Mouse (Mus musculus): ENCODE measurements around the gene Cdk4. TPM values are rescaled to one million over a fixed set of nuclear protein-coding genes. Genes with fewer than 3 reads are reported as not detected.
A peak's percentile ranks its signal among the peaks of the same experiment; 100 is the strongest.

The Cdk4 gene
- 10 to 100 TPM; 84.9 to 86.2 TPM for total RNA-seq (2021)

DNA sequence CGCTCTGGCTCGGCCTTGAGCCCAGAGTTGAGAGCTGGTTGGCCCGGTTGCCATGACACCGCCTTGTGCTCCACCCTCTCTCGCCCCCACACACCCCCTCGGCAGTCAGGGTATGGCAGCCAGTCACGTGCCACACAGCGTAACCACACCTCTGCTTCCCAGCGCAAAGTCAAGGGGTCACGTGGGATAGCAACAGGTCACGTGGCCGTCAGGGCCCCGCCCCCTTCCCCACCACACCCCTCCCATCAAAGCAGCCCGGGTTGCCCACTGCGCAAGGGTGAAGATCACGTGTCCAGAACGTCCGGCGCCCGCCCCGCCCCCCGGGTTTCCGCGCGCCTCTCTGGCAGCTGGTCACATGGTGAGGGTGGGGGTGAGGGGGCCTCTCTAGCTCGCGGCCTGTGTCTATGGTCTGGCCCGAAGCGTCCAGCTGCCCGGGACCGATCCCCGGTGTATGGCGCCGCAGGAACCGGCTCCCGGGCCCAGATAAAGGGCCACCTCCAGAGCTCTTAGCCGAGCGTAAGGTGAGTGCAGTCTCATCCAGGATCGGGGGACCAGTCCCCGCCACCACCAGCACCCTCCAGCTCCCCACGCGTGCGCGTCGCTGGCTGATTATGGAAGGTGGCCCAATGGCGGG is at the start of gene Cdk4:
Gene Cdk4 (plus strand): TSS at position 296 of the 634 bp plus-strand sequence.
- intact Hi-C loops (cut with DNase I): no loop called here
- peak; percentile 99 for DNase-seq (ENCODE audit: low spot score in 2 of 2)

DNA sequence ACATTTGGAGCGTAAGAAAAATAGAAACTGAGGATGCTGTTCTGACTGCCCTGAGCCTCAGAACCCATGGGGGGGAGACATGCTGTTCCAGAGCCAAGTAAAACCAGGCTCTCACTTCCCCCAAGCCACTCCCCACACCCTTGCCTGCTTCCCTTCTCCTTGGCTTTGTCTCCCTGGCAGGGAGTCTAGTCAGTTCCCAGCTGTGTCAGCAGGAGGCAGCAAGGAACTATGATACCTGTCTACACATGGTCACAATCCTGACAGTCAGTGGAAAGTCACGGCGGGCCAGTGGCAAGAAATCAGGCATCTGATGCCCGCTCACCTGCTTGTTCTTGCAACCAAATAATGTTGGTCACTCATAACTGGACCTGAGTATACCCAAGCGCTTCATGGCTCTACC is 46.8 kb upstream of the Cdk4 start:
- intact Hi-C loops (cut with DNase I): no loop called here

DNA sequence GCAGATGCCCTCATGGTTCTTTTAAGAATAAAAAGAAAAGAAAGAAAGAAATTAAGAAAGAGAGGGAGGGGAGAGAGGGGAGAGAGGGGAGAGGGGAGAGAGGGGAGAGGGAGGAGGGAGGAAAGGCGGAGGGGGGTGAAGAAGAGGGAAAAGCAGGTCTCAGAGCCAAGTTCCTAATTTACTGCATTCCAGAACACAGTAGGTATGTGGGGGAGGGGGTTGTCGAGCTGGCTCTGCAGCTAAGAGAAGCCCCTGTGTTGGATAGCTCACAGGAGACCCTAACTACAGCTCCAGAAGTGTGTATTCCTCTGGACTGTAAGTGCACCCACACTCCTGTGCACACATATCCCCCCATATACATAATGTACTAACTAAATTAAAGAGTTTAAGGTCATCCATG is 46.3 kb upstream of the Cdk4 start:
- intact Hi-C loops (cut with DNase I): no loop called here
- DNase-seq (ENCODE audit: low spot score in 2 of 2): no peak

More for the DNA sequence above, 46.8 kb upstream of the Cdk4 start:
- DNase-seq (ENCODE audit: low spot score in 2 of 2): no peak

DNA sequence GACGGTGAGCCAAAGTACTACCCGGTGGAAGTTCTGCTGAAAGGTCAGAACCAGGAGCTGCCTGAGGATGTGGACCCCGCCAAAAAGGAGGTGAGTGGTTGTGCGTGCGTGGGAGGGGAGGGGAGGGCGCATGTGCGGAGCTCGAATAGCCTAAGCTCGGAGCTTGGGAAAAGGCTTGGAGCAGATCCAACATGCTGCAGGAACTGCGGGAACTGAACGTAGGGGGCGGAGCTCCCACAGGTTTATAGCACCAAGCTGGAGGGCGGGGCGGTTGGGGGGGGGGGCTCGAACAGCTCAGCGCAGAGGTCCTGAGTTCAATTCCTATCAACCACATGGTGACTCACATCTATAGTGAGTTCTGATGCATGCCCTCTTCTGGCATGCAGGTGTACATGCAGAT is 44.9 kb upstream of the Cdk4 start:
- intact Hi-C loops (cut with DNase I): no loop called here
- no peak for DNase-seq (ENCODE audit: low spot score in 2 of 2)

- intact Hi-C loops (cut with DNase I): loop anchor here (1.0 to 5.0 kb wide), 2 partner anchors 38 to 111 kb away; no protein-coding TSS in a partner anchor
- DNase-seq (ENCODE audit: low spot score in 2 of 2): peak; percentile 89 to 93
Observed at GRCm38 (mm10) chr10:127030336-127031296, 32.7 kb upstream of the Cdk4 start, which contains the start of gene Tsfm. Gene Tsfm, minus strand, starts transcription at chr10:127030840.

DNA sequence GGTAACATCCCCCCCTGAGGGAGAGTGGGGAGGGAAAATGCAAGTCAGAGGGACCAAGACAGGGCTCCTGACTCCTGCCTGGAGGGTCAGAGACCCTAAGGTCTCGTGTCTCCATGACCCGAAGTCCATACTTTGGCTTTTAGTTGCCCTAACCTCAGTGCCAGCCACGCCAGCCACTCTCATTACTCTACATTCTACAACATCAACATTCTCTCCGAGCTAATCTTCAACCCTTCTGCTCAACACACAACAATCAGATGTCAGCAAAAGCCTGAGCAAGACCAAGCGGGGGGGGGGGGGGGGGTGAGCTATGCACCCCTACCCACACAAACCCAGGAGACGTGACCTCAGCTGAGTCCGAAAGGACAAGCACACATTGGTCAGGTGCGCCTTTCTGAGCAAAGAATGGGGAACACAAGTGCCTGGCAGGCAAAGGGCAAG is 30.0 kb upstream of the Cdk4 start:
- intact Hi-C loops (cut with DNase I): loop anchor here (5.0 kb wide), 1 partner anchor 41 kb away; no protein-coding TSS in a partner anchor

GRCm38 (mm10) chr10:127036273-127036672 is 27.1 kb upstream of the Cdk4 start:
- no peak for DNase-seq (ENCODE audit: low spot score in 2 of 2)
- intact Hi-C loops (cut with DNase I): no loop called here

More for the DNA sequence above, 30.0 kb upstream of the Cdk4 start:
- no peak for DNase-seq (ENCODE audit: low spot score in 2 of 2)

DNA sequence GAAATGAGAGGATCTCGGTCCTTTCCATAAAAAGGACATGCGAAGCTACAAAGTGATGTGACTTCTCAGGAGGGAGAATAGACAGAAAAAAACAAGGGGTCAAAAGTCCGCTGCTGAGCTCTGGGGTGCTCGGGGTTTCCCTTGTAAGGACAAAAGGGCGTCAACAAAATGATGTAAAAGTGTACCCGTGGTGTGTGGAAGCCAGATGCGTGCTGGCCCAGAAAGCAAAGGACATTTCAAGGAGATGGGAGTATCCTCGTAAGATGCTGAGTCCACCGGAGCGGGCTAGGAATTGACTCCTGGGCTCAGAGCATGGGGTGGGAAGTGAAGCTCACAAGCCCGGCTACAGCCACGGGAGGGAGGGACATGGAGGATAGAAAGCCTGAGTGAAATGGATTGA is 25.7 kb upstream of the Cdk4 start:
- intact Hi-C loops (cut with DNase I): no loop called here
- no peak for DNase-seq (ENCODE audit: low spot score in 2 of 2)

GRCm38 (mm10) chr10:127040569-127041214 is 22.6 kb upstream of the Cdk4 start:
- peak; percentile 37 to 66 for DNase-seq (ENCODE audit: low spot score in 2 of 2)
- intact Hi-C loops (cut with DNase I): no loop called here

DNA sequence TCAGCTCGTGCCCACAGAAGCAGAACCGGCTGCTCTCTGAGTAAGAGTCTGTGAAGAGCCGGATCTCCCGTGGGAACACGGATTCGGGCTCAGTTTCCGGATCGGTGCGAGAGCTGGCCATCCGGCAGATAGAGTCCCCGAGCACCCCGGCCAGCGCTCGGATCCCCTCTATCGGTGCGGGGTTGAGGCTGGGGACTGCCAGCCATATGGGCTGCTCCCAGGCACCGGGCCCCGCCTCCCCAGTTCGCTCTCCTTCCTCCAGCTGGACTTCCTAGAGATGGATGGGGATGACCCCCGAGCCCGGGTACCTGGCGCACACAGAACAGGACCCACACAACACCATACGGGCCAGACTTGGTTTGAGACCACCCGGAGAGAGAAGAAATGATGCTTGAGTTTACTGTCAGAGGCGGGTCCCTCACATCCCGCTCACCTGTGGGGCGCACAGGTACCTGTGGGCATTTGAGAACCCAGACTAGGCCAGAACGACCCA is 22.0 kb upstream of the Cdk4 start, which contains the start of the genes Mettl1 and Eef1akmt3:
Gene Mettl1 (plus strand): TSS at position 141 of the 493 bp plus-strand sequence.
Gene Eef1akmt3 (minus strand): TSS at position 240 of the 493 bp plus-strand sequence.
- intact Hi-C loops (cut with DNase I): no loop called here
- peak; percentile 33 to 41 for DNase-seq (ENCODE audit: low spot score in 2 of 2)

- intact Hi-C loops (cut with DNase I): no loop called here
- peak; percentile 91 to 93 for DNase-seq (ENCODE audit: low spot score in 2 of 2)
Observed at GRCm38 (mm10) chr10:127041774-127042338, 21.5 kb upstream of the Cdk4 start.

GRCm38 (mm10) chr10:127042468-127043115 is 20.7 kb upstream of the Cdk4 start:
- intact Hi-C loops (cut with DNase I): no loop called here
- no peak for DNase-seq (ENCODE audit: low spot score in 2 of 2)

DNA sequence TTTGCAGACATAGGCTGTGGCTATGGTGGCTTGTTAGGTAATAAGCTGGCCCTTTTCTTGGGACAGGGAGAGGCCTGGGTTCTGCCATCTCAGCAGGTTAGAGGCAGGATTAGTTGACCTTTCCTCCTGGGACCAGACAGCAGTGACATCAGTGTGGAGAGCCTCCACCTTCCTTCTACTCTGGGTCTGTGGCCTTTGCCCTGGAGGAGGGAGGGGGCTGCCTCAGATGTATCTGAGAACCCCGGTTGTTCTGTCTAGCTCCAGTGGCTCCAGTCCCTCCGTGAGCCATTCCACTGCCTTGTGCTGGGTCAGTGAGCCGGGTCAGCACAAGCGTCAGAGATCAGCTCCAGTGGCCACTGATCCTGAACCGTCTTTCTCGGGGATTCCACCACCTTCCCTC is 20.1 kb upstream of the Cdk4 start:
- intact Hi-C loops (cut with DNase I): no loop called here
- DNase-seq (ENCODE audit: low spot score in 2 of 2): no peak

GRCm38 (mm10) chr10:127047954-127048353 is 15.4 kb upstream of the Cdk4 start, which contains the start of gene Cyp27b1:
Gene Cyp27b1, plus strand, starts transcription at chr10:127048250.
- no peak for DNase-seq (ENCODE audit: low spot score in 2 of 2)
- intact Hi-C loops (cut with DNase I): no loop called here

DNA sequence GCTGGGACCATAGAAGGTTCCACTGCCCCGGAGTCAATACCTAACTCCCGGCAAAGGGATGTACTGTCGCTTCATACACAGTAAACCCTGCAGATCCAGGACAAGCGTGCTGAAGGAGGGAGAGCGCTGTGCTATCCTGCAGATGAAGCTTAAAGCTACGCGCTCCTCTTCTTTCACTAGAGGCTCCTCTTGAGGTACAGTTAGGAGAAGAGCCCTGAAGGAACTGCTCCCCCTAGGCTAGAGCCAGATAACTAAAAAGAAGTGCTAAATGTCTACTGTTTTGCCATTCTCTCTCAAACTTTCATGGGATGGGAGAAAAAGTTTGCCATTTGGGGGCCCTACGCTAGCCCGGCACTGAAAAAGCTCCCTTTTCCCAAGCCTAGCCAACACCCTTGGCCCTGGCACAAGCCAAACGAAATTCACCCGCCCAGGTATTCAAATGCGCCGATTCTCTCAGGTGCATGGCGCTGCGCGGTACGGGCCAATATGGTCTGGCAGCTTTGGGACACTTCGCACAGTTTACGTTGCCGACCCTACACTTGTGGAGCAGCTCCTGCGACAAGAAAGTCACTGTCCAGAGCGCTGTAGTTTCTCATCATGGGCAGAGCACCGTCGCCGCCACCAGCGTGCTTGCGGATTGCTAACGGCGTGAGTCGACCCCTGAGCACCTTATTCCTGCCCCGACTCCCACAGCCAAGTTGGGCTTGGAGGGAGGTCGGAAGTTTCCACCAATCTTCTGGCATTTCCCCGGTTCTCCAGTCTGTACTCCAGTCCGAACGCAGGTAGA is 14.5 kb upstream of the Cdk4 start:
- DNase-seq (ENCODE audit: low spot score in 2 of 2): peak in 1 of 2 experiments; percentile 33
- intact Hi-C loops (cut with DNase I): no loop called here

DNA sequence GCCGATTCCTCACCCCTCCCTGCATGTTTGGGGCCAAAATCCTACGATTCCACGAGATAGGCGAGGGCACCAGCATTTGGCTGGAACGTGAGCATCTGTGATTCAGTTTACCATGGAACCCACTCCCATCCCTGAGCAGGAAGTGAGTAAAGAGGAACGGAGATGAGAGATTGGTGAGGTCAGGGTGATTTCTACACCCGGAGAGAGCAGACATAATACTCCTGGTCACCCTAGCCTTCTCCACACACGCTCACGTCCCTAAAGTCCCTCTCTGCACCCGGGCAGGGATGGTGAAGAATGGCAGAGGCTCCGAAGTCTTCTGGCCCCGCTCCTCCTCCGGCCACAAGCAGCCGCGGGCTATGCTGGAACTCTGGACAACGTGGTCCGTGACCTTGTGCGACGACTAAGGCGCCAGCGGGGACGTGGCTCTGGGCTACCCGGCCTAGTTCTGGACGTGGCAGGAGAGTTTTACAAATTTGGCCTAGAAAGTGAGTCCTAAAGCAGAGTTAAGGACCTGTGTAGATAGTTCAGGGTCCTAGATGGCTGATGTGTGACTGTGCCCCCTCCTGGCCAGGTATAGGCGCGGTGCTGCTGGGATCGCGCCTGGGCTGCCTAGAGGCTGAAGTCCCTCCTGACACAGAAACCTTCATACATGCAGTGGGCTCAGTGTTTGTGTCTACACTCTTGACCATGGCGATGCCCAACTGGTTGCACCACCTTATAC is 13.8 kb upstream of the Cdk4 start:
- intact Hi-C loops (cut with DNase I): no loop called here
- DNase-seq (ENCODE audit: low spot score in 2 of 2): no peak

- no peak for DNase-seq (ENCODE audit: low spot score in 2 of 2)
- intact Hi-C loops (cut with DNase I): no loop called here
Observed at GRCm38 (mm10) chr10:127050119-127050474, 13.2 kb upstream of the Cdk4 start.

Data from left cerebral cortex, postnatal 25 days (tissue).